Mouse (Mus musculus) kidney, postnatal 10 days (tissue): Measurements from ENCODE around the gene Tbc1d22a.

Experiments
- DNase-seq: peaks from one replicate; pipeline ENCODE4 v3.0.0; 2021; ENCODE audit warnings: mixed read lengths

The Tbc1d22a gene

GRCm38 (mm10) chr15:86238076-86238475 lies 23.8 kb downstream of the Tbc1d22a start:
- DNase-seq, result no peak

DNA sequence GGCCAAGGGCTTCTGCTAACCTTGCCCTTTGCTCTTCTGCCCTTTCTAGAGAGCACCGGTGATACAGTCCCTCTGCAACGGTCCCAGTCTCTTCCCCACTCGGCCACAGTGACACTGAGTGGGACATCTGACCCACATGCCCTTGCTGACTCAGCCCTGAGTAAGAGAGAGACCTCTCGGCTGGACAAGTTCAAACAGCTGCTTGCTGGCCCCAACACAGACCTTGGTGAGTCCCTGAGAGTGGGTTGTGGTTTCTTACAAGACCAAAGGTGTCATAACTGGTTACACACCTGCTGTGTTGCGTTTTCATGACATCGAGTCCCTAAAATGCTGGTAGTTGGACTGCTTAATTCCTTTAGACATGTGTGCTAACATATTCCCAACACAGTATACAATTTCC lies 24.8 kb downstream of the Tbc1d22a start:
- no peak for DNase-seq

DNA sequence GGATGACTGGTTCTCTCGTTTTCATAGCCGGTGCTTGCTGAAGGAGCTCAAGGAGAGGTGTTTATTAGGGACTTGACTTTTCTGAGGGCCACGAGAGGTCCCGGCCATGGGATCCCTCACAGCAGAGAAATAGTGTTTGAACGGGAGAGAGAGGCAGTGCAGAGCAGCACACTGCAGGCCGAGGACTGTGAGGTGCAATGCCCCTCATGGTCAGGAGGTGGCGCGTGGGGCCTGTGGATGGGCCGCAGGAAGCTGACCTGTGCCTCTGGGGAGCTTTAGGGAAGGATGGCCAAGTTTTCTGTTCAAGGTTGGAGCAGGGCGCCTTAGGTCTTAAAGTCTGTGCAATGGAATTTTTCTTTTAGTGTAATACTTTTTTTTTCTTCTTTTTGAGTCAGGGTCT lies 25.5 kb downstream of the Tbc1d22a start:
- peak; percentile 84 for DNase-seq

GRCm38 (mm10) chr15:86243708-86244107 lies 29.4 kb downstream of the Tbc1d22a start:
- peak; percentile 84 for DNase-seq

GRCm38 (mm10) chr15:86244380-86244779 lies 30.1 kb downstream of the Tbc1d22a start:
- DNase-seq, result no peak

GRCm38 (mm10) chr15:86250269-86250668 lies 36.0 kb downstream of the Tbc1d22a start:
- DNase-seq, result peak; percentile 70

GRCm38 (mm10) chr15:86252130-86252529 lies 37.9 kb downstream of the Tbc1d22a start:
- no peak for DNase-seq

DNA sequence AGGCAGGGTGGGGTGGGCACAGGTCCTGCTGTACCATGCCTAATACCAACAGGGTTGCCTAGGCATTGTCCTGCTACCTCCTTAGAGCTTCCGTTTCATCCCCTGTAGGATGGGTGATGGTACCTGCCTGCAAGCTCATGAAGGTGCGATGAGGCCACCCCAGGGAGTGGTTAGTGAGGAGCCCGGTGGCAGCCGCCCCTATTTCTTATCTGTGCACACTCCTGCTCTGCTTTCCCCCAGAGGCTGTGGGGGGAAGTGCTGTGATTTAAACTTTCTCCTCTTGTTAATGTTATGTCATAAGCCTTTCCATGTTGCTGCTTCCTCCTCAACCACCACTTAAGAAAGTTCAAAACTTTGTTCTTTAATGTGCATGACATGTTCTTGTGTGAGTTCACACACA lies 38.4 kb downstream of the Tbc1d22a start:
- no peak for DNase-seq

GRCm38 (mm10) chr15:86253411-86253810 lies 39.2 kb downstream of the Tbc1d22a start:
- DNase-seq, result no peak

- DNase-seq, result no peak
These were observed 41.9 kb downstream of the Tbc1d22a start for GRCm38 (mm10) chr15:86256201-86256600.

- DNase-seq, result no peak
These were observed 42.5 kb downstream of the Tbc1d22a start for GRCm38 (mm10) chr15:86256728-86257179.

- no peak for DNase-seq
These were observed 43.8 kb downstream of the Tbc1d22a start for GRCm38 (mm10) chr15:86257916-86258685.

- DNase-seq, result no peak
These were observed 45.0 kb downstream of the Tbc1d22a start for GRCm38 (mm10) chr15:86259233-86259632.

DNA sequence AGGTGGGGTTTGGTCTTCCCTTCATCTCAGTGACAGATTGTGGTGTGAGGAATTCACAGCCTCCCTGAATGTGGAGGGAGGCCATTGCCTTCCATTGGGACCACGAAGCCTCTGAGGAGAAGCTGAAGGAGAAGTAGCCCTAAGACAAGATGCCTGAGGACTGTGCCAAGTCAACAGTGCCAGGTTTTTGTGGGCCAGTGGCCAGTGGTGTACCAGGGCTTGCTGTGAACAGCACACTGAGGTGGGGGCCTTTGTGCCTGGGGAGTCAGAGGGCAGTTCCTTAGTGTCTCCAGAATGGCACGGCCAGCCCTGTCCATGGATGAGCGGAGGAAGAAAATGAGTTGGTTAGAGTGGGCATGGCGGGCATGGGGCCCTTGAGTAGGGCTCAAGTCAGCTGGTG lies 45.9 kb downstream of the Tbc1d22a start:
- DNase-seq, result no peak

DNA sequence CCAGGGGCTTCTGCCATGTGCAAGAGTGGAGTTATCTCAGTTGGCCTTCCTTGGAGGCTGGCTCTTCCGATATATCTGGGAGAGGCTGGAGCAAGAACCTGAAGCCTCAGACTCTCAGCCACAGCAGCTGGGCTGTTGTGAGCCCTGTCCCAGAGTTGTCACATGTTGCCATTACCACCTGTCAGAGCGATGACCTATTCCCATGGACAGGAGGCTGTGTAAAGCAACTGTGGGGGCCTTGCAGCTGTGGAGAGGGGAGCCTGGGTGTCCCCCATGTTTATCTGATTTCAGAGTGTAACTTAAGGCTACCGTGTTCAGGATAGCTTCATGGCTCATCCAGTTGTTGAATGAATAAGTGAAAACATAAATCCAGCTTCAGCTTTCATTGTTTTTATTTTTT lies 50.1 kb downstream of the Tbc1d22a start:
- no peak for DNase-seq

DNA sequence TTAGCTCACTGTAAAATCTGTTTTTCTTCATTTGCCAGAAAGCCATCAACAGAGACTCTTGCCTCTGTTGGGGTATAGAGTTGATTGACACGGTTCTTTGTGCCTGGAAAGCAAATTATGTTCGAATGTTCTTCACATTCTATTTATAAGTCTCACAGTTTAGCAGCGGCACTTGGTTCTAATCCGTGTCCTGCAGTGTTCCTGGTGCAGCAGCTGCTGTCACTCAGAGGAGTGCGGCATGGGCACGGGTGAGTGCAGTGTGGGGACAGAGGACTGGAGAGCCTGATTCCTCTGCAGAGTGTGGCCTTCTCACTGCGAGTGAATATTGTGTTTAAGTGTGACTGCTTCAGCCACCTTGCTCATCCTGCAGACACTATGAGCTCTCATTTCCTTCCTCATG lies 50.5 kb downstream of the Tbc1d22a start:
- no peak for DNase-seq

DNA sequence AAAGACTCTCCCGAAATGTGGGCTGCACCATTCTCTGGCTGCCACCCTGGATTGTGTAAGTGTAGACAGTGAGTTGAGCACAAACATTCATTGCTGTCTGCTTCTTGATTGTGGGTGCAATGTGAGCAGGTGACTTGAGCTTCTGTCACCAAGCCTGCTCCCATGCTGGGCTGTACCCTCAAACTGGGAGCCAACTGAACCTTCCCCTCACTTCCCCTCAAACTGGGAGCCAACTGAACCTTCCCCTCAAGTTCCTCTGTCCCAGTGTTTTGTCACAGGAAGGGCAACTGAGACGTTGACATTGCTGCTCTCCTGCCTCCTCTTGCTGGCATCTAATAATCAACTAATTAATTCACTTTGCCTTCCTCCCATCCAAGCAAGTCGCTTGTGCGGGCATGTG lies 52.7 kb downstream of the Tbc1d22a start:
- no peak for DNase-seq

- no peak for DNase-seq
These were observed 54.3 kb downstream of the Tbc1d22a start for GRCm38 (mm10) chr15:86268526-86268925.

DNA sequence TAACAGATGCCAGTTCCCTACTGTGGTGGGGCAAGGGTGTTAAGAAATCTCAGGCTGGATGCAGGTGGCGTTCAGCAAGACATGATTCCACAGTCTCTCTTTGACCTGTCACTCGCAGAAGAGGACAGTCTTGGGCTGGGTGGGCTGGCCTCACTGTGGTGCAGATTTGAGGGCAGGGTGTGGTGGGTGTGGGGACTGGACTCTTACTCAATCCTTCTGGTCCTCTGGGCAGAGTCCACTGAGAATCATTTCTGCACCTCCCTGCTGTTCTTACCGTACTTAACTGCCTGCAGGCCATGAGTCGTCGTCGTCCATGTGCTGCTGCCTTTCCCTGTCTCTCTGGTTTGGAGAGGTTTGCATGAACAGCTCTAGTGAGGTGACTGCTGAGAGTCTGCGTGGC lies 61.5 kb downstream of the Tbc1d22a start:
- no peak for DNase-seq

GRCm38 (mm10) chr15:86276538-86277264 lies 62.4 kb downstream of the Tbc1d22a start:
- DNase-seq, result no peak

- DNase-seq, result peak; percentile 25
These were observed 63.2 kb downstream of the Tbc1d22a start for GRCm38 (mm10) chr15:86277428-86277827.

GRCm38 (mm10) chr15:86279059-86279974 lies 65.1 kb downstream of the Tbc1d22a start:
- DNase-seq, result peak; percentile 43

DNA sequence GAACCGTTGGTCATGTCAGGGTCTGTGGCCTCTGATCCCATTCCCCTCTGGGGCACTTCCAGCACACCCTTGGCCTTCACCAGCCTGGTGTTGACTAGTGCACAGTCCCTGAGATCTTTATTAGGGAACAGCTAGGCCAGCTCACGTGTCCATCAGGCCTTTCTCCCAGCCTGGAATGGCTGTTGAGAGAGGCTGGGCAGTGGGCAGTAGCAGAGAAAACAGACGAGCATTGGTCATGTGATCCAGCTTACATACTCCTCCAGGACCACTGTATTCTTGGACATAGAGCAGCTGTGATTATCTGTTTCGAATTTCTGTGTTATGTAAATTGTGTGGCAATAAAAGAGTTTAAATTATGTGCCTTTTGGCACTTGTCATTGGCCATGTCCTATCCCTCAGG lies 65.9 kb downstream of the Tbc1d22a start:
- DNase-seq, result peak; percentile 25
